Comparison of ENCODE assay signal across 8 mouse cellular contexts in the genomic region with DNA sequence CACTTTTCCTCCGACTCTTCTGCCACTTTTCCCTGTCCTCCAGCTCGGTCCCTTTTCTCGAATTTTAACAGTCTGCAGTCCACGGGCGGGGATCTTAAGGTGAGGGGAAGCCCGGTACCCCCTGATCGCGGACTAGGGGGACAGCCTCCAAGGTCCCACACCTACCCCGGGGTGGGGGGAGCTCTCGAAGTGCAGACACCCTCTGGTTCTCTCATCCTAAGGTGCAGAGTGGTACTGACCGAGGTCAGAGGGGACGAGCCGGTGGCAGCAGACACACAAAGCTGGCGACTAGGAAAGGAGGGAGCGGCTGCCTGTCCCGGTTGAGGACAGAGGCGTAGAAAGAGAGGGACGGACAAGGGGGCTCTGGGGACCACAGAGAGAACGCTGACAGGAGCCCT. TPM values are rescaled to one million over a fixed set of nuclear protein-coding genes. Genes with fewer than 3 reads are reported as not detected.
DNase-seq lines count a peak whose midpoint lies in the region; ATAC-seq and TF ChIP-seq lines count a peak whose summit lies in the region.

No protein-coding gene starts in this region.

- H3K4me1 ChIP-seq in kidney, adult 2 months (ENCODE audit: control insufficient read depth, insufficient read depth, low read length): peaks cover 17% of the 10 kb centered on the region; the same call in 1 of the 2 replicates
- peaks cover 8 to 10% of the 10 kb centered on the region in 2 experiments; a peak in 3 of 4 replicates for H3K4me1 ChIP-seq in ES-E14 (ENCODE audit: control insufficient read depth in 2 of 2, insufficient read depth in 2 of 2, low read length in 2 of 2, poor library complexity in 1 of 2)
- H3K4me1 ChIP-seq in erythroblast, embryonic 14.5 days (ENCODE audit: control insufficient read depth): peaks cover 42% of the 10 kb centered on the region
- H3K4me1 ChIP-seq in limb, embryonic 10.5 days: peaks cover 24% of the 10 kb centered on the region
- H3K4me1 ChIP-seq in neural tube, embryonic 12.5 days: peaks cover 17% of the 10 kb centered on the region

- under 1% methylated on average over 19 of the region's 19 CpGs for WGBS in kidney, adult 2 months
- WGBS in limb, embryonic 10.5 days: under 1% methylated on average over 19 of the region's 19 CpGs
- under 1% methylated on average over 19 of the region's 19 CpGs for WGBS in neural tube, embryonic 12.5 days

- no peak for TF ChIP-seq POLR2A in kidney, adult 2 months (IDR thresholded peaks at IDR 0.05; ENCODE audit: low read depth, low read length)

- H3K27ac ChIP-seq in kidney, adult 2 months (ENCODE audit: insufficient read depth, low read depth, low read length): peak overlapping the region; percentile 96
- peak overlapping the region; percentile 90 for H3K27ac ChIP-seq in ES-E14 (ENCODE audit: insufficient read depth, low read depth, low read length, poor library complexity, severe bottlenecking)
- peak overlapping the region; percentile 95 for H3K27ac ChIP-seq in limb, embryonic 10.5 days
- peak overlapping the region; percentile 80 for H3K27ac ChIP-seq in neural tube, embryonic 12.5 days

- H3K9ac ChIP-seq in ES-E14 (ENCODE audit: insufficient read depth, low read depth, low read length, poor library complexity, severe bottlenecking): peak overlapping the region; percentile 95
- peak overlapping the region; percentile 97 for H3K9ac ChIP-seq in neural tube, embryonic 12.5 days

- TF ChIP-seq CTCF in kidney, adult 2 months (conservative IDR thresholded peaks at IDR 0.05; ENCODE audit: insufficient read depth, insufficient read length, low read depth, low read length): no peak

- H3K9me3 ChIP-seq in ES-E14 (ENCODE audit: control insufficient read depth, insufficient read depth, low read depth, low read length): no peaks in the 10 kb centered on the region
- H3K9me3 ChIP-seq in erythroblast, embryonic 14.5 days (ENCODE audit: control insufficient read depth, low read length): no peaks in the 10 kb centered on the region
- no peaks in the 10 kb centered on the region for H3K9me3 ChIP-seq in limb, embryonic 10.5 days (replicated peaks)
- H3K9me3 ChIP-seq in neural tube, embryonic 12.5 days: no peaks in the 10 kb centered on the region

- peak overlapping the region; percentile 76 for H3K4me2 ChIP-seq in neural tube, embryonic 12.5 days (replicated peaks)

- ATAC-seq in neural tube, embryonic 12.5 days (ENCODE audit: low FRiP score, low read depth): peak; percentile 61; the same call in 1 of the 2 replicates

- H3K36me3 ChIP-seq in kidney, adult 2 months (ENCODE audit: control insufficient read depth, insufficient read depth, low read length): no peaks in the 10 kb centered on the region
- no peaks in the 10 kb centered on the region for H3K36me3 ChIP-seq in ES-E14 (ENCODE audit: control insufficient read depth, insufficient read depth, low read length, poor library complexity, severe bottlenecking)
- H3K36me3 ChIP-seq in erythroblast, embryonic 14.5 days (ENCODE audit: control insufficient read depth): peaks cover 8% of the 10 kb centered on the region
- peaks cover 20% of the 10 kb centered on the region for H3K36me3 ChIP-seq in limb, embryonic 10.5 days
- no peaks in the 10 kb centered on the region for H3K36me3 ChIP-seq in neural tube, embryonic 12.5 days

- in situ Hi-C loops in ES-E14 (cut with MboI; ENCODE audit: low sequenced_read_pairs in 2 of 2, unreplicated experiment in 2 of 2): no loop called here

- peak overlapping the region; percentile 100 for H3K4me3 ChIP-seq in kidney, adult 2 months (ENCODE audit: insufficient read depth, low read depth, low read length)
- H3K4me3 ChIP-seq in ES-E14 (ENCODE audit: insufficient read depth in 1 of 2, low read depth in 1 of 2, low read length in 2 of 2, poor library complexity in 1 of 2, severe bottlenecking in 1 of 2): peak overlapping the region; percentile 80 to 88
- H3K4me3 ChIP-seq in erythroblast, embryonic 14.5 days (replicated peaks): peak overlapping the region; percentile 89
- peak overlapping the region; percentile 96 for H3K4me3 ChIP-seq in limb, embryonic 10.5 days
- peak overlapping the region; percentile 95 for H3K4me3 ChIP-seq in neural tube, embryonic 12.5 days

- H3K27me3 ChIP-seq in kidney, adult 2 months (replicated peaks; ENCODE audit: control insufficient read depth, insufficient read depth, low read length): no peaks in the 10 kb centered on the region
- H3K27me3 ChIP-seq in erythroblast, embryonic 14.5 days (ENCODE audit: control insufficient read depth): no peaks in the 10 kb centered on the region
- H3K27me3 ChIP-seq in limb, embryonic 10.5 days (ENCODE audit: low read depth, poor library complexity, severe bottlenecking): no peaks in the 10 kb centered on the region
- H3K27me3 ChIP-seq in neural tube, embryonic 12.5 days (replicated peaks): no peaks in the 10 kb centered on the region

- DNase-seq in kidney, adult 2 months: no peak
- DNase-seq in kidney, adult 8-10 months: no peak
- no peak for DNase-seq in ES-E14 (ENCODE audit: low read depth, low spot score)
- no peak for DNase-seq in limb, embryonic 10.5 days (ENCODE audit: low spot score)
- DNase-seq in gastrocnemius, adult 18-20 months (ENCODE audit: low spot score): no peak
- DNase-seq in cerebellum, postnatal 4 days (ENCODE audit: low spot score in 2 of 2): no peak

TF ChIP-seq in ES-E14, 5 proteins besides CTCF, POLR2A, EP300 and RAD21:
- TF ChIP-seq CHD2 (IDR thresholded peaks at IDR 0.05; ENCODE audit: low read depth, low read length) (no peak), HCFC1 (IDR thresholded peaks at IDR 0.05; ENCODE audit: borderline replicate concordance, insufficient read depth, low read length) (no peak), ZC3H11A (IDR thresholded peaks at IDR 0.05; ENCODE audit: borderline replicate concordance, low read depth, low read length) (no peak), ZNF384 (IDR thresholded peaks at IDR 0.05; ENCODE audit: low read depth, low read length) (no peak), MAFK (IDR thresholded peaks at IDR 0.05; ENCODE audit: insufficient read depth, low read depth, low read length) (no peak)

RNA-seq across cellular contexts. Expression of gene Stk38, which starts 0.6 kb away (rescaled TPM):
- polyA plus RNA-seq in kidney, adult 2 months (2012; rRNA removed): 61.7 and 66.8 TPM in 2 replicates
- total RNA-seq in ES-E14 (2012; rRNA removed): 78.0 and 85.7 TPM in 2 replicates
- polyA plus RNA-seq in erythroblast, embryonic 14.5 days (2012): 4.2 and 4.4 TPM in 2 replicates
- 116 and 131 TPM in 2 replicates for polyA plus RNA-seq in limb, embryonic 10.5 days (2016; fragmentation: Nextera tagmentation; extraction: Ambion mirVana)
- polyA plus RNA-seq in neural tube, embryonic 12.5 days (2016; fragmentation: Nextera tagmentation; extraction: Ambion mirVana): 148 and 157 TPM in 2 replicates
- 10 to 100 TPM; 20.2 to 22.4 TPM for total RNA-seq in gastrocnemius, adult 18-20 months (2021)

RNA-seq across cellular contexts. Expression of gene Srsf3, which starts 25.2 kb away (rescaled TPM):
- polyA plus RNA-seq in kidney, adult 2 months (2012; rRNA removed): 71.0 and 85.2 TPM in 2 replicates
- total RNA-seq in ES-E14 (2012; rRNA removed): 317 and 391 TPM in 2 replicates
- polyA plus RNA-seq in erythroblast, embryonic 14.5 days (2012): 3.2 and 16.8 TPM in 2 replicates
- polyA plus RNA-seq in limb, embryonic 10.5 days (2016; fragmentation: Nextera tagmentation; extraction: Ambion mirVana): 820 and 832 TPM in 2 replicates
- 642 and 679 TPM in 2 replicates for polyA plus RNA-seq in neural tube, embryonic 12.5 days (2016; fragmentation: Nextera tagmentation; extraction: Ambion mirVana)
- total RNA-seq in gastrocnemius, adult 18-20 months (2021): 10 to 100 TPM; 37.4 to 48.6 TPM

RNA-seq across cellular contexts. Expression of gene Kctd20, which starts 55.5 kb away (rescaled TPM):
- 30.8 and 32.0 TPM in 2 replicates for polyA plus RNA-seq in kidney, adult 2 months (2012; rRNA removed)
- total RNA-seq in ES-E14 (2012; rRNA removed): 39.6 and 46.9 TPM in 2 replicates
- polyA plus RNA-seq in erythroblast, embryonic 14.5 days (2012): 11.3 and 19.7 TPM in 2 replicates
- polyA plus RNA-seq in limb, embryonic 10.5 days (2016; fragmentation: Nextera tagmentation; extraction: Ambion mirVana): 121 and 129 TPM in 2 replicates
- polyA plus RNA-seq in neural tube, embryonic 12.5 days (2016; fragmentation: Nextera tagmentation; extraction: Ambion mirVana): 115 and 117 TPM in 2 replicates
- 10 to 100 TPM; 37.1 to 42.1 TPM for total RNA-seq in gastrocnemius, adult 18-20 months (2021)

Comparison
In these comparisons a context has a peak if more than half of its experiments do, and no peak if none do; other contexts are left out.
1. RNA of gene Stk38, which starts 0.6 kb away (polyA plus RNA-seq): 148 to 157 TPM in neural tube, embryonic 12.5 days, 116 to 131 TPM in limb, embryonic 10.5 days and 61.7 to 66.8 TPM in kidney, adult 2 months; 4.2 to 4.4 TPM in erythroblast, embryonic 14.5 days; every median in the first group is over 10 times any median in the second.
2. Peak in every context shown above with its lines, with median percentiles within 50 percentile points of each other: H3K27ac ChIP-seq and H3K4me3 ChIP-seq.